9 mouse cellular contexts compared by ENCODE assay signal in the genomic region with DNA sequence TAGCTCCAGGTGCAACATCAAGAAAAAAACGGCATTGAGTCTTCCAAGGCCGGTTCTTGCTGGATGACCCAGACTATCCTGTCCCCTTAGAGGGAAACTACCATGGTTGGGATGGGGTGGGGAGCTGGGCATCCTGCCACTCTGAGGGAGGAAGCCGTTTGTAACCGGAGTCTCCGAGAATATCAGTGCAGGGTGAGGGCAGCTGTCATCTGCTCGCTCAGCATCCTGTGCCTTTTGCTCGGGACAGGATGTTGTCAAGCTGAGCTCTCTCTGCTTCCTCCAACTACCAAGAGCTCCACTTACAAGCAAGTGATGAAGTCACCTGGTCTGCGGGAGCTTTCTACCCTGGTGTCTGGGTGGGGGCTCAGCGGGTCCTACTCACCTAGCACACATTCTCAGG. TPM values are rescaled to one million over a fixed set of nuclear protein-coding genes. Genes with fewer than 3 reads are reported as not detected.
DNase-seq lines count a peak whose midpoint lies in the region; ATAC-seq and TF ChIP-seq lines count a peak whose summit lies in the region.
"Had no signal": no experiment of that assay in that cellular context is flagged by ENCODE, and none has a peak within 500 bp of the region (broad histone marks: within the 10 kb centered on the region; RNA-seq: fewer than 3 reads in every experiment).

No protein-coding gene starts in this region.

- H3K9me3 ChIP-seq in liver, embryonic 13.5 days (replicated peaks): no peaks in the 10 kb centered on the region
- H3K9me3 ChIP-seq in forebrain, embryonic 14.5 days (replicated peaks; ENCODE audit: control insufficient read depth, low read length): no peaks in the 10 kb centered on the region

- no peaks in the 10 kb centered on the region for H3K27me3 ChIP-seq in liver, embryonic 13.5 days
- no peaks in the 10 kb centered on the region for H3K27me3 ChIP-seq in forebrain, embryonic 14.5 days (replicated peaks; ENCODE audit: control insufficient read depth, insufficient read depth, low read length)

- no peak overlapping the region for H3K4me3 ChIP-seq in liver, embryonic 13.5 days (replicated peaks)
- H3K4me3 ChIP-seq in lung, adult 2 months (replicated peaks; ENCODE audit: extremely low read depth, low read depth, low read length): no peak overlapping the region
- no peak overlapping the region for H3K4me3 ChIP-seq in forebrain, embryonic 14.5 days (ENCODE audit: low read depth, low read length)

- peak; percentile 14; the same call in 1 of the 2 replicates for TF ChIP-seq POLR2A in lung, adult 2 months (IDR thresholded peaks at IDR 0.05; ENCODE audit: borderline replicate concordance, extremely low read depth, low read depth, low read length)

- no peak overlapping the region for H3K4me2 ChIP-seq in liver, embryonic 13.5 days
- H3K4me2 ChIP-seq in forebrain, embryonic 14.5 days (ENCODE audit: low read length): no peak overlapping the region

- TF ChIP-seq CTCF in lung, adult 2 months (IDR thresholded peaks at IDR 0.05; ENCODE audit: insufficient read depth, low read length): no peak

- peaks cover 34% of the 10 kb centered on the region for H3K4me1 ChIP-seq in liver, embryonic 13.5 days (replicated peaks)
- peaks cover 1% of the 10 kb centered on the region; the same call in 1 of the 2 replicates for H3K4me1 ChIP-seq in lung, adult 2 months (ENCODE audit: control insufficient read depth, insufficient read depth, low read length)
- peaks cover 4% of the 10 kb centered on the region for H3K4me1 ChIP-seq in forebrain, embryonic 14.5 days (ENCODE audit: control insufficient read depth, insufficient read depth, low read length)

- whole genome bisulfite sequencing in liver, embryonic 13.5 days (ENCODE audit: insufficient replicate concordance): 57% methylated on average over 9 of the region's 9 CpGs
- 40% methylated on average over 9 of the region's 9 CpGs for WGBS in lung, adult 2 months
- 87% methylated on average over 9 of the region's 9 CpGs for WGBS in forebrain, embryonic 14.5 days

- DNase-seq in liver, embryonic 13.5 days: no peak
- DNase-seq in liver: no peak
- peak; percentile 59 for DNase-seq in gastrocnemius, postnatal 25 days
- DNase-seq in lung, adult 2 months: no peak
- DNase-seq in thymus, postnatal 14 days: peak; percentile 86
- no peak for DNase-seq in left cerebral cortex, adult 8-10 months (ENCODE audit: low spot score in 2 of 2)
- no peak for DNase-seq in forebrain, embryonic 14.5 days (ENCODE audit: low spot score)
- DNase-seq: midbrain, embryonic 14.5 days had no signal

- no peak for ATAC-seq in liver, embryonic 13.5 days (ENCODE audit: low read depth)
- ATAC-seq in forebrain, embryonic 14.5 days: no peak
- ATAC-seq: intestine, embryonic 16.5 days had no signal

- H3K9ac ChIP-seq in liver, embryonic 13.5 days: 0 out of 2 replicates have a peak overlapping the region, but pooled peaks have one; percentile 9
- H3K9ac ChIP-seq in forebrain, embryonic 14.5 days (ENCODE audit: low read length): no peak overlapping the region

- peaks cover 30% of the 10 kb centered on the region for H3K36me3 ChIP-seq in liver, embryonic 13.5 days
- peaks cover 31% of the 10 kb centered on the region for H3K36me3 ChIP-seq in forebrain, embryonic 14.5 days (ENCODE audit: control insufficient read depth, insufficient read depth, low read length)

- H3K27ac ChIP-seq in liver, embryonic 13.5 days: no peak overlapping the region
- no peak overlapping the region for H3K27ac ChIP-seq in forebrain, embryonic 14.5 days (ENCODE audit: low read depth, low read length)

RNA-seq across cellular contexts. Expression of a gene that starts 4.5 kb away (rescaled TPM):
- 46.0 and 51.1 TPM in 2 replicates for polyA plus RNA-seq in liver, embryonic 13.5 days (2015; fragmentation: Nextera tagmentation; extraction: Ambion mirVana)
- 10 to 100 TPM; 85.8 to 99.9 TPM for total RNA-seq in gastrocnemius, postnatal 25 days (2021)
- 246 and 276 TPM in 2 replicates for polyA plus RNA-seq in lung, adult 2 months (2012; rRNA removed)
- total RNA-seq in left cerebral cortex, adult 8-10 months (2022): 100 to 1,000 TPM; 214 to 250 (median 240) TPM
- 35.9 and 49.2 TPM in 2 replicates for polyA plus RNA-seq in forebrain, embryonic 14.5 days (2014; fragmentation: Nextera tagmentation; extraction: Ambion mirVana)

RNA-seq across cellular contexts. Expression of a gene that starts 12.4 kb away (rescaled TPM):
- 1.4 and 1.5 TPM in 2 replicates for polyA plus RNA-seq in liver, embryonic 13.5 days (2015; fragmentation: Nextera tagmentation; extraction: Ambion mirVana)
- total RNA-seq in gastrocnemius, postnatal 25 days (2021): under 1 TPM; 0.21 to 0.33 TPM
- 1.6 and 2.2 TPM in 2 replicates for polyA plus RNA-seq in lung, adult 2 months (2012; rRNA removed)
- 1 to 10 TPM; 1.8 to 4.2 (median 3.3) TPM for total RNA-seq in left cerebral cortex, adult 8-10 months (2022)
- 1.1 and 1.6 TPM in 2 replicates for polyA plus RNA-seq in forebrain, embryonic 14.5 days (2014; fragmentation: Nextera tagmentation; extraction: Ambion mirVana)

RNA-seq across cellular contexts. Expression of a gene that starts 15.5 kb away (rescaled TPM):
- polyA plus RNA-seq in liver, embryonic 13.5 days (2015; fragmentation: Nextera tagmentation; extraction: Ambion mirVana): 5.7 and 6.3 TPM in 2 replicates
- 1 to 10 TPM in 1 of 2 experiments, under 1 TPM in 1; 0.92 to 1.2 TPM for total RNA-seq in gastrocnemius, postnatal 25 days (2021)
- 10.0 and 14.1 TPM in 2 replicates for polyA plus RNA-seq in lung, adult 2 months (2012; rRNA removed)
- 1 to 10 TPM in 3 of 4 experiments, not detected in 1; 1.3 to 4.1 (median 3.4) TPM for total RNA-seq in left cerebral cortex, adult 8-10 months (2022)
- 3.6 and 7.4 TPM in 2 replicates for polyA plus RNA-seq in forebrain, embryonic 14.5 days (2014; fragmentation: Nextera tagmentation; extraction: Ambion mirVana)

RNA-seq across cellular contexts. Expression of a gene that starts 15.5 kb away (rescaled TPM):
- polyA plus RNA-seq in liver, embryonic 13.5 days (2015; fragmentation: Nextera tagmentation; extraction: Ambion mirVana): 52.0 and 54.6 TPM in 2 replicates
- total RNA-seq in gastrocnemius, postnatal 25 days (2021): 10 to 100 TPM; 14.3 to 18.4 TPM
- 91.4 and 110 TPM in 2 replicates for polyA plus RNA-seq in lung, adult 2 months (2012; rRNA removed)
- total RNA-seq in left cerebral cortex, adult 8-10 months (2022): 10 to 100 TPM; 38.8 to 46.5 (median 43.1) TPM
- polyA plus RNA-seq in forebrain, embryonic 14.5 days (2014; fragmentation: Nextera tagmentation; extraction: Ambion mirVana): 57.7 and 61.9 TPM in 2 replicates

RNA-seq across cellular contexts. Expression of a gene that starts 28.0 kb away (rescaled TPM):
- 45.1 and 51.7 TPM in 2 replicates for polyA plus RNA-seq in liver, embryonic 13.5 days (2015; fragmentation: Nextera tagmentation; extraction: Ambion mirVana)
- 10 to 100 TPM; 53.8 to 58.8 TPM for total RNA-seq in gastrocnemius, postnatal 25 days (2021)
- 191 and 262 TPM in 2 replicates for polyA plus RNA-seq in lung, adult 2 months (2012; rRNA removed)
- total RNA-seq in left cerebral cortex, adult 8-10 months (2022): 100 to 1,000 TPM; 157 to 168 (median 166) TPM
- 118 and 126 TPM in 2 replicates for polyA plus RNA-seq in forebrain, embryonic 14.5 days (2014; fragmentation: Nextera tagmentation; extraction: Ambion mirVana)

Comparison
In these comparisons a context has a peak if more than half of its experiments do, and no peak if none do; other contexts are left out.
1. DNase-seq: peak in gastrocnemius, postnatal 25 days (single experiment) and thymus, postnatal 14 days (single experiment); none in liver, embryonic 13.5 days (single experiment), liver (single experiment), lung, adult 2 months (single experiment), left cerebral cortex, adult 8-10 months (0 of 2) and forebrain, embryonic 14.5 days (single experiment).